Mouse (Mus musculus): ENCODE measurements at regions not wholly inside any gene's neighbourhood (a gene's known extent, or its start where the extent isn't known, plus 50 kb on each side); places are given as distances from the start of the nearest gene placed in this dataset.
A peak's percentile ranks its signal among the peaks of the same experiment; 100 is the strongest.
"Not testable (repeated sequence)": the region's sequence is repeated elsewhere in the genome, so short reads cannot be mapped to it uniquely, and the experiment has no call there.

DNA sequence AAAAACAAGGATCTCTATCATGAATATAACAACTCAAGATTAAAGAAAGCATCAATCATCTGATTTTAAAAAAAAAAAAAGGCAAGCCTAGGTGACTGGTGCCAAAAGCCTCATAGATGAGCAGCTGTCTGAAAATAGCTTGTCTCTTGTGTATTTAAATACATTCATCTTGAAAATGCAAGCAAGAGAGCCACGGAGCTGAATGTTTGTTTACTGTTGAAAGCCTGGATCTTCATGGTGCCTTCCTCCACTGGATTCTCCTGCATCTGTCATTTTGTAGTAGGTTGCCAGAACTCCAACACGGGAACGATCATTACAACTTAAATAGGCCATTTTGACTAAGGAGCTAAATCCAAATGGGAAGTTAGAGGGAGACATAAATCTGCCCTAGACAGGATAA, 106.6 kb upstream of the Gm9972 start:
- H3K9ac ChIP-seq (ENCODE audit: low read length): no peak overlapping the region
- H3K36me3 ChIP-seq (ENCODE audit: control insufficient read depth, insufficient read depth, low read length): no peaks in the 10 kb centered on the region
- H3K27me3 ChIP-seq (ENCODE audit: control insufficient read depth, insufficient read depth, low read depth, low read length): no peaks in the 10 kb centered on the region
- H3K4me1 ChIP-seq (replicated peaks; ENCODE audit: control insufficient read depth, insufficient read depth, low read length): no peaks in the 10 kb centered on the region
- no peak for ATAC-seq (ENCODE audit: low read depth)
- no peak overlapping the region for H3K4me2 ChIP-seq (ENCODE audit: low read depth, low read length)
- WGBS: 59% methylated on average over 3 of the region's 3 CpGs
- no peak overlapping the region for H3K27ac ChIP-seq (ENCODE audit: low read length)
- no peak overlapping the region for H3K4me3 ChIP-seq (ENCODE audit: low read length)
- H3K9me3 ChIP-seq (ENCODE audit: control insufficient read depth, low read length): no peaks in the 10 kb centered on the region

DNA sequence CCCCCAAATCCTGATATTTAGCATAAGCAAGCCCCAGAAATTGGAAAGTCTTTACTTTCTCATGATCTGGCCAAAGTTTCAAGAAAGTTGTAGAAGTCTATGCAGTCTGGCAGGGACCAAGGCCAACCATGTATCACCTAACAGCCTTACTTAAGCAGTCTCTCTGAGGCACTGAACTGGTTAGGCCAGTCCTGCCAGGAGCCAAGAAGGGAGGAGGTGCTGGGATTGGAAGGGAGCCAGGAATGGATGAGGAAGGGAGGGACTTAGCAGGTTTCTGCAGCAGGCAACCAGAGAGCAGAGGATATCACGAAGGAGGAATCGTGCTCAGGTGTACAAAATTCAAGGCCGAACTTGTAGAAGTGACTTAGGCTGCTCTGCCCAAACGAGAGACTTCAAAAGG, 96.3 kb upstream of the Gm9972 start:
- not testable (repeated sequence) for H3K4me2 ChIP-seq (ENCODE audit: low read depth, low read length); H3K9ac ChIP-seq (ENCODE audit: low read length); H3K36me3 ChIP-seq (ENCODE audit: control insufficient read depth, insufficient read depth, low read length); H3K4me1 ChIP-seq (replicated peaks; ENCODE audit: control insufficient read depth, insufficient read depth, low read length); H3K27me3 ChIP-seq (ENCODE audit: control insufficient read depth, insufficient read depth, low read depth, low read length); H3K9me3 ChIP-seq (ENCODE audit: control insufficient read depth, low read length); H3K4me3 ChIP-seq (ENCODE audit: low read length)
- peak; percentile 97 for ATAC-seq (ENCODE audit: low read depth)
- peak overlapping the region; percentile 46; the same call in 1 of the 2 replicates for H3K27ac ChIP-seq (ENCODE audit: low read length)
- 45% methylated on average over 4 of the region's 4 CpGs for WGBS

DNA sequence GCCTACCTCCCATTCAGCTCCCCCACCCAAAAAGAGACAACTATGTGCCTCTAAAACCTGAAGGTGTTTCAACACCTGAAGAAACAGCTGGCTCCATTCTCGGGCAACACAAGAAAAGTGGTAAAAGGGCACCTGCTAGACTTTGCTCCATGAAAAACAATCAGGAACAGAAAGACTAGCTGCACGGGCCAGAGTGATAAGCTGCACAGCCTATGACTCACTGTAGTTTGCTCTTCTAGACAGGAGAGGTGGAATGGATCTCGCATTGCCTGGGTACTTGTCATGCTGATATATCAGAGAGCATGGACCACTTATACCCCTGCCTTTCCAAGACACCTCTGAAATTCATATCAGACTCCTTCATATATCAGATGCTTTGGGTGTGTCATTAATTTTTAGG, 94.0 kb upstream of the Gm9972 start:
- Histone ChIP-seq H3K36me3 (ENCODE audit: control insufficient read depth, insufficient read depth, low read length) (no peaks in the 10 kb centered on the region), H3K4me3 (ENCODE audit: low read length) (no peak overlapping the region), H3K27me3 (ENCODE audit: control insufficient read depth, insufficient read depth, low read depth, low read length) (no peaks in the 10 kb centered on the region), H3K27ac (ENCODE audit: low read length) (no peak overlapping the region), H3K4me2 (ENCODE audit: low read depth, low read length) (no peak overlapping the region), H3K9me3 (ENCODE audit: control insufficient read depth, low read length) (no peaks in the 10 kb centered on the region), H3K9ac (ENCODE audit: low read length) (no peak overlapping the region), H3K4me1 (replicated peaks; ENCODE audit: control insufficient read depth, insufficient read depth, low read length) (peaks cover 2% of the 10 kb centered on the region; the same call in 1 of the 2 replicates)
- no peak for ATAC-seq (ENCODE audit: low read depth)
- WGBS: 54% methylated on average over 3 of the region's 3 CpGs

DNA sequence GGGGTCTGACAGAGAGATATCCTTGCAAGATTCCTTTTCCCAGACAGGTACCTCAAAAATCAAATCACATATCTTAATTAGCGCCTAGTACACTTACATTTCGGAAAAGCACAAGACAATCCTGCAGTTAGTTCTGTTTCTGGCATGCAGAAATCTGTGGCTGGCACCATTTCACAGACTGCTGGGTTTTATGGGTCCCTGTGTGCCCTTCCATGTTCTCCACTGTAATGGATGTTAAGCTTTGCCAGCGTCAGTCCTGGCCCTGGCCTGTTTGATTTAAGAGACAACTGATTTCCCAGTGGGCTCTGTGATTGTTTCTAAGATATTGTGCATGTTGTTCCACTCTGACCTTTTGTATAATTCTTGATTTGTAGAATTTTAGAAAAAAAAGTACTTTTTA, 93.3 kb upstream of the Gm9972 start:
- Histone ChIP-seq H3K9ac (ENCODE audit: low read length) (no peak overlapping the region), H3K4me2 (ENCODE audit: low read depth, low read length) (no peak overlapping the region), H3K27me3 (ENCODE audit: control insufficient read depth, insufficient read depth, low read depth, low read length) (no peaks in the 10 kb centered on the region), H3K27ac (ENCODE audit: low read length) (no peak overlapping the region), H3K9me3 (ENCODE audit: control insufficient read depth, low read length) (no peaks in the 10 kb centered on the region), H3K36me3 (ENCODE audit: control insufficient read depth, insufficient read depth, low read length) (no peaks in the 10 kb centered on the region), H3K4me3 (ENCODE audit: low read length) (no peak overlapping the region), H3K4me1 (replicated peaks; ENCODE audit: control insufficient read depth, insufficient read depth, low read length) (peaks cover 2% of the 10 kb centered on the region; the same call in 1 of the 2 replicates)
- no peak for ATAC-seq (ENCODE audit: low read depth)
- 76% methylated on average over 3 of the region's 3 CpGs for WGBS

DNA sequence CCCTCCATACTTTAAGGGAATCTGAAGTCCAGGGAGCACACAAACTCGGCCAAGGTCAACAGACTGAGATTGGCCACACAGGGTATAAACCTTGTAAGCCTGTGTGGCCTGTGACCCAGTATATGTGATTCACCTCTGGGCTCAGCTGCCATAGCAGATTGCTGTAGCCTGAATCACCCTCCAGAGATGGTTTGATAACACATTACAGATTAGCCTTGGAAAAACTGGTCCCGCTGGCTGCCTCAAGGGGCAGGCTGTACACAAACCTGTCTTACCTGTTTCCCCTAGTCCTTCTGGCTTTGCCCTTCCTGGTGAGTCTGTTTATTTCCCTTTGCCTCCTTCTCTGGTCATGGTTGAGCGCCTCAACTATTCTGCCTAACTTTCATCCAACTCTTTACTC, 91.0 kb upstream of the Gm9972 start:
- no peak overlapping the region for H3K27ac ChIP-seq (ENCODE audit: low read length)
- no peaks in the 10 kb centered on the region for H3K9me3 ChIP-seq (ENCODE audit: control insufficient read depth, low read length)
- H3K4me1 ChIP-seq (replicated peaks; ENCODE audit: control insufficient read depth, insufficient read depth, low read length): no peaks in the 10 kb centered on the region
- no peak overlapping the region for H3K4me3 ChIP-seq (ENCODE audit: low read length)
- 50% methylated on average over 3 of the region's 3 CpGs for WGBS
- no peak overlapping the region for H3K9ac ChIP-seq (ENCODE audit: low read length)
- H3K36me3 ChIP-seq (ENCODE audit: control insufficient read depth, insufficient read depth, low read length): no peaks in the 10 kb centered on the region
- ATAC-seq (ENCODE audit: low read depth): peak; percentile 69
- H3K27me3 ChIP-seq (ENCODE audit: control insufficient read depth, insufficient read depth, low read depth, low read length): no peaks in the 10 kb centered on the region
- no peak overlapping the region for H3K4me2 ChIP-seq (ENCODE audit: low read depth, low read length)

DNA sequence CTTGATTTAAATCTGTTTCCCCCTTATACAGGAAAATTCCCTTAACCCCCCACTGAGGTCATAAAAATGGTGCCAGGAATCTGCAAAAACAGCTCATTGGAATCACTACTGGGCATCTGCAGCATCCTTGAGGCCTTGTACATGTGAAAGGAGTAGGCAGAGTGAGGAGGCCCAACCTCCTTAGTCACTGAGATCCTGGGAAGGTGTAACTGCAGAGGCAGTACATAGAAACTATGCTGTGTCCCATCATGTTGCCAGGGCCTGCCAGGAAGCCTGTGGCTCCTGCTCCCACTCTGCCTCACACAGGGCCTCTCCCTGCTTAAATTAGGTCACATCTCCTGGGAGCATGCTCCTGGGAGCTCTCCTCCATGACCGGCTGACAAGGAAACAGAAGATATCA, 85.7 kb upstream of the Gm9972 start:
- Histone ChIP-seq H3K4me1 (replicated peaks; ENCODE audit: control insufficient read depth, insufficient read depth, low read length) (no peaks in the 10 kb centered on the region), H3K36me3 (ENCODE audit: control insufficient read depth, insufficient read depth, low read length) (no peaks in the 10 kb centered on the region), H3K27me3 (ENCODE audit: control insufficient read depth, insufficient read depth, low read depth, low read length) (no peaks in the 10 kb centered on the region), H3K27ac (ENCODE audit: low read length) (no peak overlapping the region), H3K4me3 (ENCODE audit: low read length) (no peak overlapping the region), H3K9me3 (ENCODE audit: control insufficient read depth, low read length) (no peaks in the 10 kb centered on the region), H3K4me2 (ENCODE audit: low read depth, low read length) (no peak overlapping the region), H3K9ac (ENCODE audit: low read length) (no peak overlapping the region)
- ATAC-seq (ENCODE audit: low read depth): no peak
- WGBS: 76% methylated on average over 1 of the region's 1 CpGs

DNA sequence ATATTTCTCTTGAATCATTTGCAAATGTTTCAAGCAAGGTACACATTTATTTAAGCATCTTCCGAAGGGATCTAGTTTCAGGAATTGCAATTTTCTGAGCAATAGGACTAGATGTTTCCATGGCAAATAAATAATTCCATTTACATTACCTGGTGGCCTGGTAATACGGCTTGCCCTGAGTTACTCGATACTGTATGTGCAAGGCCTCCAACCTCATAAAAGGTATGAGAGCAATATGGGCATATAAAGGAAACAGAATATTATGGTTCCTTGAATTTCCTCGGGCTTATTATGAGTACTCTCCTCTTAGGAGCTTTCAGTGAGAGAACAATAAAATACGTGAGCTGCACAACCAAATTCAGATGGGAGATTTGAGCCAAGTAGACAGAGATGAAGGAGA, 81.4 kb upstream of the Gm9972 start:
- Histone ChIP-seq H3K4me1 (replicated peaks; ENCODE audit: control insufficient read depth, insufficient read depth, low read length) (no peaks in the 10 kb centered on the region), H3K9me3 (ENCODE audit: control insufficient read depth, low read length) (no peaks in the 10 kb centered on the region), H3K4me2 (ENCODE audit: low read depth, low read length) (no peak overlapping the region), H3K27me3 (ENCODE audit: control insufficient read depth, insufficient read depth, low read depth, low read length) (no peaks in the 10 kb centered on the region), H3K27ac (ENCODE audit: low read length) (no peak overlapping the region), H3K4me3 (ENCODE audit: low read length) (no peak overlapping the region), H3K9ac (ENCODE audit: low read length) (no peak overlapping the region), H3K36me3 (ENCODE audit: control insufficient read depth, insufficient read depth, low read length) (no peaks in the 10 kb centered on the region)
- 84% methylated on average over 5 of the region's 5 CpGs for WGBS
- no peak for ATAC-seq (ENCODE audit: low read depth)

DNA sequence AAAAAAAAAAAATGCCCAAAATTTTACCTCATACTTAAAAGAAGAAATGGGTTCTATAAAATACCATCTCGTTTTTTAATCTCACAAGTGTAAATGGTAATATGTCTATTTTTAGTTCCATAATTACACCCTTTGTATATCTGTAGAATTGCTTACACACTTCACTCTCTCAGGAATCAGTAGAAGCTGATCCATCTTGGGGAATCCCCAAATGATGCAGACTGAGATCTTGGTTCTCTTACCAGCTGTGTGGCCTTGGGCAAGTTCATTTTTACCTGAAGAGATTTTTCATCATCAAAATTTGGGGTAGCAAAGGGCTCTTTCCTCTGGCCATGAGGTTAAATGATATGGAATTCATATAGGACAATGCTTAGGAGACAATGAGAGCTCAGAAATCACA, 69.8 kb upstream of the Gm9972 start:
- Histone ChIP-seq H3K9me3 (ENCODE audit: control insufficient read depth, low read length) (no peaks in the 10 kb centered on the region), H3K4me1 (replicated peaks; ENCODE audit: control insufficient read depth, insufficient read depth, low read length) (no peaks in the 10 kb centered on the region), H3K4me2 (ENCODE audit: low read depth, low read length) (no peak overlapping the region), H3K9ac (ENCODE audit: low read length) (no peak overlapping the region), H3K4me3 (ENCODE audit: low read length) (no peak overlapping the region), H3K27me3 (ENCODE audit: control insufficient read depth, insufficient read depth, low read depth, low read length) (no peaks in the 10 kb centered on the region), H3K27ac (ENCODE audit: low read length) (no peak overlapping the region), H3K36me3 (ENCODE audit: control insufficient read depth, insufficient read depth, low read length) (no peaks in the 10 kb centered on the region)
- no peak for ATAC-seq (ENCODE audit: low read depth)
- 47% methylated on average over 1 of the region's 1 CpGs for WGBS

DNA sequence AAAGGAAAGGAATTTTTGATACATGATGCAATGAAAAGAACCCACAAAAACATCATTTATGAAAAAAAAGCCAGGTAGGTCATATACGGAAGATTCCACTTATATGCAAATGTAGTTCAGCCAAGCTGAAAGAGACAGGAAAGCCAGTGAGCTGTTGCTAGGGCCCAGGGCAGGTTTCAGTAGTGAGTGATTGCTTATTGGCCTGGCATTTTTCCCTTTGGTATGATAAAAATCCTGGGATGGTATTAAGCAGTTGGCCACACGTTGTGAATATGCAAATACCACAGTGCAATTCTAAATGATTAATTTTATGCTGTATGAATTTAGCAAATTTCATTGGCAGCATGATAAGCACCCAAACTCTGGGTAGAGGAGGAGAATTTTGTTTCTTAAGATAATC, 57.3 kb upstream of the Gm9972 start:
- Histone ChIP-seq H3K4me3 (ENCODE audit: low read length) (no peak overlapping the region), H3K27me3 (ENCODE audit: control insufficient read depth, insufficient read depth, low read depth, low read length) (no peaks in the 10 kb centered on the region), H3K27ac (ENCODE audit: low read length) (no peak overlapping the region), H3K4me2 (ENCODE audit: low read depth, low read length) (no peak overlapping the region), H3K9ac (ENCODE audit: low read length) (no peak overlapping the region), H3K4me1 (replicated peaks; ENCODE audit: control insufficient read depth, insufficient read depth, low read length) (no peaks in the 10 kb centered on the region), H3K9me3 (ENCODE audit: control insufficient read depth, low read length) (no peaks in the 10 kb centered on the region), H3K36me3 (ENCODE audit: control insufficient read depth, insufficient read depth, low read length) (no peaks in the 10 kb centered on the region)
- no peak for ATAC-seq (ENCODE audit: low read depth)
- WGBS: 57% methylated on average over 2 of the region's 2 CpGs
